Mouse (Mus musculus) neural tube, embryonic 11.5 days (tissue): ENCODE data around the gene Smlr1. TPM values are rescaled to one million over a fixed set of nuclear protein-coding genes. Genes with fewer than 3 reads are reported as not detected.
A peak's percentile ranks its signal among the peaks of the same experiment; 100 is the strongest.

Experiments used
- ATAC-seq: fragments of 200-750 bp; cut with Nextera tagmentation; 2 replicates; pipeline ENCODE4 v1.8.0; 2017; ENCODE audit warnings: moderate number of reproducible peaks, mild to moderate bottlenecking, moderate TSS enrichment, moderate library complexity; ENCODE audit not compliant: insufficient read depth, low FRiP score, low TSS enrichment
- DNase-seq: peaks from one replicate; pipeline ENCODE4 v3.0.0-alpha.2; 2015; ENCODE audit warnings: low spot score
- H3K27ac ChIP-seq: fragments of 300-500 bp; sonication (generic); 2 replicates; pipeline ENCODE4 v1.5.1; 2014; ENCODE audit warnings: low read depth, mild to moderate bottlenecking, low read length
- H3K27me3 ChIP-seq: fragments of 300-500 bp; sonication (generic); 2 replicates; pipeline ENCODE4 v1.6.1; 2014; ENCODE audit warnings: mild to moderate bottlenecking, low read length, mixed read lengths; ENCODE audit not compliant: control insufficient read depth, insufficient read depth
- H3K36me3 ChIP-seq: fragments of 300-500 bp; sonication (generic); 2 replicates; pipeline ENCODE4 v1.6.1; 2014; ENCODE audit warnings: mild to moderate bottlenecking, low read length, moderate library complexity, mixed read lengths; ENCODE audit not compliant: control insufficient read depth, insufficient read depth
- H3K4me1 ChIP-seq: fragments of 300-500 bp; sonication (generic); 2 replicates; pipeline ENCODE4 v1.6.1; 2014; ENCODE audit warnings: low read length, mixed read lengths; ENCODE audit not compliant: control insufficient read depth, insufficient read depth
- H3K4me2 ChIP-seq: fragments of 300-500 bp; sonication (generic); 2 replicates; pipeline ENCODE4 v1.6.1; 2014; ENCODE audit warnings: low read depth, mild to moderate bottlenecking, moderate library complexity
- H3K4me3 ChIP-seq: fragments of 300-500 bp; sonication (generic); 2 replicates; pipeline ENCODE4 v1.5.1; 2014; ENCODE audit warnings: low read depth, low read length
- H3K9ac ChIP-seq: fragments of 300-500 bp; sonication (generic); 2 replicates; pipeline ENCODE4 v1.6.1; 2014; ENCODE audit warnings: mild to moderate bottlenecking, low read length
- H3K9me3 ChIP-seq: fragments of 300-500 bp; sonication (generic); 2 replicates; pipeline ENCODE4 v1.6.1; 2016; ENCODE audit warnings: low read length; ENCODE audit not compliant: control insufficient read depth
- WGBS: fragments of 180-500 bp; shearing (Covaris S2); extraction: QIAGEN DNeasy Blood & Tissue Kit; methylation state at CpG from one replicate; pipeline ENCODE4 v1.1.7; 2014; 5-methylcytosine and 5-hydroxymethylcytosine counted together
- polyA plus RNA-seq: library from polyadenylated mRNA; unstranded; fragments of >200 nt; fragmentation: Nextera tagmentation; extraction: Ambion mirVana; gene quantifications from 2 replicates; pipeline ENCODE4 v1.2.1, GENCODE M21; 2014

The Smlr1 gene
- not detected in 2 replicates for polyA plus RNA-seq

DNA sequence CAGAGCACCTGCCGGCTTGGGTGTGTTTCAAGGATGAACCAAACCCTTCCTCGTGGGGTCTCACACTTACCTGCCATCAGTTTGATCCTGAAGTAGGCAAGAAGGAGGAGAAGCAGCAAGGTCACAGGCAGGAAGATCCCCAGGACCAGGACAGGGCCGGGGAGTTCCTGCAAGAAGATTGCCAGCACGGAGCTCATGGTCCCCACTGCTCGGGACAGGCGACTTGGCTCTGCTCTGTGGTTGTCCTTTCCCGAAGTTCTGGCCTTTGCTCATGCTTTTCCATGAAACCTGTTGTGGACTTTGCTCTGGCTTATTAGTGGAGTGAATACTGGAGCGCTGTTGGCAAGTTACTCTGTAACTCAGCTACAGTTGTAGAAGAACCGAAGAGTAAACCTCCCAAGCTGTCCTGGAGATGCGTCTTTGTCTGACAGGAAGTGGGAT is at the start of gene Smlr1:
Gene Smlr1, minus strand, starts transcription at position 377 of the 441 bp plus-strand sequence.
- Histone ChIP-seq H3K4me3 (no peak within 1 kb of the TSS), H3K4me2 (no peak within 1 kb of the TSS), H3K9me3 (no peaks in the 10 kb centered on the region), H3K4me1 (no peaks in the 10 kb centered on the region), H3K27ac (no peak within 1 kb of the TSS), H3K27me3 (no peaks in the 10 kb centered on the region), H3K9ac (no peak within 1 kb of the TSS), H3K36me3 (no peaks in the 10 kb centered on the region)
- WGBS: 92% methylated on average over 10 of the region's 10 CpGs
- no peak for ATAC-seq
- DNase-seq: no peak

DNA sequence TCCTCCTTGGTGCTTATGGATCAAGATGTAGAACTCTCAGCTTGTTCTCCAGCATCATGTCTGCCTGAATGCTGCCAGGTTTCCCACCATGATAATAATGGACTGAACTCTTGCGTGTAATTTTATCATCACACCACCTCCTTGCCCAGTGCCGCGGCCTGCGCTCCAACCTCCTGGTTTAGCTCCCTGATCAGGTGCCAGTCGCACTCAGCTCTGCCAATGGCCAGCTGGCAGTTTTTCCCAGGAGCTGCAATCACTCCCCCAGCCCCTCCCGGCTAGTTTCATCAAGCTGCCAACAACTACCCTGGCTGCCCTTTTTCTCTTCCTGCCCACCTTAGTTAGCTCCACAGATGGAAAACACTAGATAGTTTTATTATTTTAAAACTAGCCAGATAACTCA is 48.8 kb upstream of the Smlr1 start:
- Histone ChIP-seq H3K9ac (no peak overlapping the region), H3K4me1 (no peaks in the 10 kb centered on the region), H3K36me3 (no peaks in the 10 kb centered on the region), H3K4me2 (no peak overlapping the region), H3K27me3 (no peaks in the 10 kb centered on the region), H3K4me3 (no peak overlapping the region), H3K9me3 (no peaks in the 10 kb centered on the region), H3K27ac (no peak overlapping the region)
- DNase-seq (no peak), ATAC-seq (no peak)
- 94% methylated on average over 6 of the region's 6 CpGs for WGBS

- Histone ChIP-seq H3K4me3 (no peak overlapping the region), H3K4me2 (no peak overlapping the region), H3K9ac (no peak overlapping the region), H3K9me3 (no peaks in the 10 kb centered on the region), H3K27ac (no peak overlapping the region), H3K4me1 (no peaks in the 10 kb centered on the region), H3K36me3 (no peaks in the 10 kb centered on the region), H3K27me3 (no peaks in the 10 kb centered on the region)
- no peak for ATAC-seq
- no peak for DNase-seq
- 86% methylated on average over 2 of the region's 2 CpGs for WGBS
These were observed 44.0 kb upstream of the Smlr1 start for GRCm38 (mm10) chr10:25580066-25580465.

- Histone ChIP-seq H3K4me3 (no peak overlapping the region), H3K27me3 (no peaks in the 10 kb centered on the region), H3K4me2 (no peak overlapping the region), H3K4me1 (no peaks in the 10 kb centered on the region), H3K36me3 (no peaks in the 10 kb centered on the region), H3K9me3 (no peaks in the 10 kb centered on the region), H3K9ac (no peak overlapping the region), H3K27ac (no peak overlapping the region)
- DNase-seq (no peak), ATAC-seq (peak; percentile 67)
- WGBS: 66% methylated on average over 9 of the region's 9 CpGs
These were observed 35.5 kb upstream of the Smlr1 start for GRCm38 (mm10) chr10:25571319-25572240.

- H3K36me3 ChIP-seq: no peaks in the 10 kb centered on the region
These were observed 16.9 kb upstream of the Smlr1 start for GRCm38 (mm10) chr10:25552936-25553335.

DNA sequence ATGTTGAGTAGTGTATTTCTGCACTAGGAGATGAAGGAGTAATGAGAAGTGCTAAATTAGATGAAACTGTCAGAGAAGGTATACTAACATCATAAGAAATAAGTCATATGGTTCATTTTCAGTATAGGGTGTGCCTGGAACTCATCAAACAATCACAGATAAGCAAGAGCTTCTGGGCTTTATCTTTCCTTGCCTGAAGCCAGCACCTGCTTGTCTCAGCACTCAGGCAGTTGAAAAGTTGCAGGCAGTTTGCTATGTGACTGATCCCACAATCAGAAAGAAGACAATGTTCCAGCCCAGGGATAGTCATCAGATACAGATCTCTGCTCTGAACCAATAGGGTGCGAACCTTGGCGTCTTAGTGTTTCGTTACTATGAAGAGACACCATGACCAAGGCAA is 5.0 kb upstream of the Smlr1 start:
- ATAC-seq (no peak), DNase-seq (no peak)
- H3K27me3 ChIP-seq: no peaks in the 10 kb centered on the region
- H3K4me1 ChIP-seq: no peaks in the 10 kb centered on the region
- H3K27ac ChIP-seq: no peak overlapping the region
- no peak overlapping the region for H3K9ac ChIP-seq
- no peaks in the 10 kb centered on the region for H3K36me3 ChIP-seq
- no peak overlapping the region for H3K4me3 ChIP-seq
- WGBS: 96% methylated on average over 3 of the region's 3 CpGs
- H3K9me3 ChIP-seq: no peaks in the 10 kb centered on the region
- H3K4me2 ChIP-seq: no peak overlapping the region

More at GRCm38 (mm10) chr10:25552936-25553335, 16.9 kb upstream of the Smlr1 start:
- DNase-seq (no peak), ATAC-seq (no peak)
- H3K27ac ChIP-seq: no peak overlapping the region
- WGBS: 49% methylated on average over 4 of the region's 4 CpGs
- no peak overlapping the region for H3K9ac ChIP-seq
- no peak overlapping the region for H3K4me2 ChIP-seq
- H3K27me3 ChIP-seq: no peaks in the 10 kb centered on the region
- H3K4me3 ChIP-seq: no peak overlapping the region
- H3K4me1 ChIP-seq: no peaks in the 10 kb centered on the region
- no peaks in the 10 kb centered on the region for H3K9me3 ChIP-seq

DNA sequence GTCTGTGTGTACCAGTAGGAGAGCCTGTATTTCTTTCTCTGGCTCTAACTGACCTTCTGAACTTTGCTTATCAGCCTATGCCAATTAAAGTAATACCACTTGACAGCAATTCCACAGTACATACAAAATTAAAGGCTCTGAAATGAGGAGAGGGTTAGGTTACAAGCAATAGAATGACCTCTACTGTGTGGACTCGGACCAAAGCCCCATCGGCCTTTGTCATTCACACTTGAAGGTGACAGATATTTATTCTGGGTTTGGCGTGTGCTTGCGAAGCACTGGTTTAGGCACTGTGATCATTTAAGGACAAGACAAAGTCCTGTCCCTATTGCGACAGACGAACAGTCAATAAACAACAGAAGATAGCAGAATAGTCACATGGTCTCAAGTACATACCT is 3.7 kb upstream of the Smlr1 start:
- DNase-seq: no peak
- 80% methylated on average over 6 of the region's 6 CpGs for WGBS

DNA sequence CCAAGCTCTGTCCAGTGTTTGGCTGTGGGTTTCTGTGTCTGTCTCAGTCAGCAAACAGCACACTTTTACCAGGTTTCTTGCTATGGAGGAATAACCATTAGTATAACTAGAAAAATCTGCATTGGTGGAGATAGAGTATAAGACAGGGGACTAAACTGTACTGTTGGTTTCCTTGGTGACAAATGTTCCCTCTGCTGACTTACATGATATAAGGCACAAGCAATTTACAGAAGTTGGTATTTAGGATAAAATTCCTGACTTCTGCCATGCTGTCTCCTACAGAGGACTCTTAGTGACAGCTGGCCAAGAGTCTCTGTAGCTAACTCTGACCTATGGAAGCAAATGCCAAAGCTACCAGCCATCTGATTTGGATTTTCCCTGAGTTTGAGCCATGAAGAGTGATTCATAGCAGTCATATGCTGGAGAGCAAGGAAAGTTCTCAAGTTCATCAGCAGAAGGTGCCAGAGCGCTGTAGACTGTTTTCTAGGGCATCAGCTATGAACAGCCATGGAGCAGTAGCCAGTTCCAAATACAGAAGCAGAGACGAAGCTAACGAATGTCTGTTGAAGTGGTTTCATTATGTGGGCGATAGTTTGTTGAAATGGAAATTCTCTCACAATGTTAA is 3.2 kb upstream of the Smlr1 start:
- H3K9ac ChIP-seq: no peak overlapping the region
- no peak overlapping the region for H3K27ac ChIP-seq
- no peak overlapping the region for H3K4me3 ChIP-seq
- no peaks in the 10 kb centered on the region for H3K36me3 ChIP-seq
- H3K4me2 ChIP-seq: no peak overlapping the region
- H3K4me1 ChIP-seq: no peaks in the 10 kb centered on the region
- ATAC-seq (no peak), DNase-seq (no peak)
- WGBS: 84% methylated on average over 4 of the region's 4 CpGs
- H3K27me3 ChIP-seq: no peaks in the 10 kb centered on the region
- no peaks in the 10 kb centered on the region for H3K9me3 ChIP-seq

More for the DNA sequence above, 3.7 kb upstream of the Smlr1 start:
- no peak overlapping the region for H3K4me3 ChIP-seq
- no peak overlapping the region for H3K9ac ChIP-seq
- no peaks in the 10 kb centered on the region for H3K4me1 ChIP-seq
- H3K9me3 ChIP-seq: no peaks in the 10 kb centered on the region
- no peaks in the 10 kb centered on the region for H3K36me3 ChIP-seq
- no peaks in the 10 kb centered on the region for H3K27me3 ChIP-seq
- no peak overlapping the region for H3K27ac ChIP-seq
- ATAC-seq: no peak
- H3K4me2 ChIP-seq: no peak overlapping the region
